Mouse (Mus musculus): Measurements from ENCODE around the gene Tsc22d1.

Tsc22d1 gene

DNA sequence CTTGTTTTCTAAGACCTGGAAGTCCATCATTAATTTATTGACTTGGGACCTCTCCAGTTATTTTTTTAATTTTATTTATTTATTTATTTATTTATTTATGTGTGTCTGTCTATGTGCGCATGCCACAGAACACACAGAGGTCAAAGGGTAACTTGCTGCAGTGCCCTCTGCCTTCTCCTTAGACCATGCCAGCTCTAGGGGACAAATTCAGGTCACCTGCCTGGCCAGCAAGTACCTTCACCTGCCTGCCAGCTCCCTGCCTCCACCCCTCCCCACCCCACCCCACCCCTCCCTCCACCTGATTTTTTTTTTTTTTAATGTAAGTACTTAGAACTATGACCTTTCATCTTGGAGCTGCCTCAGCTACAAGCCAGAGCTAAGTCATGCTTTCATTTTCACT lies 68.9 kb downstream of the Tsc22d1 start:
- no peak for DNase-seq (ENCODE audit: low spot score in 2 of 2)

DNA sequence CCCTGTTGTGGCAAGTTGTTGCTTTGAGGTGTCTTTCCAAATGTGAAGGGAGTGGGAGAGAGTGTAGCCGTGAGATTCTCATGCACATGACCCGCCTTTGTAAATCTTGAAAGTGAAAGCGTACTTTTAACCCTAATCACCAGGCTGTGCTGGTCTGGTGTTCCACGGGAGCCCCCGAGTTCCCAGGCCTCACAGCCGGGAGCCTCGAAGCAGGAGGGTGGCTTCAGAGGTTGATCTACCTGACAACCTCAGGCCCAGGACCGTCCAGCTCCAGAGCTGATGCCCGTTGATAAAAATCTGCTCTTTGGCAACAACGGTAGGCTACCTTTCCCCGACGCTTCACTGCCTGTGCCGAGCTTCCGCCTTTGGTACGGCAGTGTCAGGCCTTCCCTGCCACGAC lies 72.8 kb downstream of the Tsc22d1 start:
- DNase-seq (ENCODE audit: low spot score in 2 of 2) = no peak

DNA sequence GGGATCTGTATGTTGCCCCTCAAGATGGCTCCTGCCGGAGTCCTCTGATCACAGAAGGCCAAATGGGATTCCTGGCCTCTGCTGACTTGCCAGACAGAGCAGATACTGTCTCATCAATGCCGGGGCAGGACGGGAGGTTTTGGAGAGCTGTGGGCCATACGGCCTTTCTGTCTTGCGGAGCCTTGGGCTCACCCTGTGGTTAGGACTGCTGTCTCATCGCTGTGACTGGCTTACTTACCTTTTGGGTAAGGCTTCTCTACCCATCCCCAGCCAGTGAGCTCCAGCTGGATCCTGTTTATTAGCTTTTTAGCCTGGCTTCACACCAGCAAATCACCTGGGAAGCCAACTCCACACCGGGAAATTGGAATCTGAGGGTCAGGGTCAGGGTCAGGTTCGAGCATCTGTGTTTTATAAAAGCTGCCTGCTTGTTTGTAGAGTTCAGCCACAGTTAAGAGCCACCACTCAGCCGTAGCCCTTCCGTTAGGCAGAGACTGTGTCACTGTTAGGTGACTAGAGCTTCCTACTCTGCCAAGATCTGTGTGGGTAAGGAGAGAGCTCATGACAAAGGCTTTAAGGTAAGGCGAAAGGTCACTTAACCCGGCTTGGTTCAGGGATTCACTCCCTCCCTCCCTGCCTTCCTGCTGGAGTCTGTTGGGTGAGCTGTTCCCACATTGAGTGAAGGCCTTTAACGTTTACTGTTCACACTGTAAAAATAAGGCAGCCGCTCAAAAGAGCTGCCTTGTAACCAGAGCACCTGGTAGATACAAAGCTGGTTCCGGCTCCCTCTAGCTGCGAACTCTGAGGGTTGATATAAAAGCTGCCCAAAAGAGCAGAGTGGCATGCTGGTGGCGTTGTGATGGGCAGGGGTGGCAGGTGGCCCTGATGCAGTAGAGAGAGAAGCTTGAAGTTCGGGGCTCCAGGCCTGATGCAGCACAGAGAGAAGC lies 73.6 kb downstream of the Tsc22d1 start:
- DNase-seq (ENCODE audit: low spot score in 2 of 2) = no peak

DNA sequence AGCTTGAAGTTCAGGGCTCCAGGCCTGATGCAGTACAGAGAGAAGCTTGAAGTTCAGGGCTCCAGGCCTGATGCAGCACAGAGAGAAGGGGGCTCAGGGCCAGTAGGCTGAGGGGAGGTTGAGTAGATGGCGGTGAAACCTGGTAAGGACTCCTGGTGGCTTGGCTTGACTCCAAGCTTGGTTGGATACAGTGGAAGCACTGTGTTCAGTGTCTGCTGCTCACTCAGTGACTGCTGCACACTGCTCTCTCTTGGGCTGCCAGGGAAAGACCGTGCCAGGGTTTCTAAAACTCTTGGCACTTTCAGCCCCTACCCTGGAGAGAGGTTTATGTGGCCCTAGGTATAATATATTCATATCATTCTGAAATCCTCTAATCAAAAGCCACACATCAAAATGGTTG lies 74.4 kb downstream of the Tsc22d1 start:
- no peak for DNase-seq (ENCODE audit: low spot score in 2 of 2)

DNA sequence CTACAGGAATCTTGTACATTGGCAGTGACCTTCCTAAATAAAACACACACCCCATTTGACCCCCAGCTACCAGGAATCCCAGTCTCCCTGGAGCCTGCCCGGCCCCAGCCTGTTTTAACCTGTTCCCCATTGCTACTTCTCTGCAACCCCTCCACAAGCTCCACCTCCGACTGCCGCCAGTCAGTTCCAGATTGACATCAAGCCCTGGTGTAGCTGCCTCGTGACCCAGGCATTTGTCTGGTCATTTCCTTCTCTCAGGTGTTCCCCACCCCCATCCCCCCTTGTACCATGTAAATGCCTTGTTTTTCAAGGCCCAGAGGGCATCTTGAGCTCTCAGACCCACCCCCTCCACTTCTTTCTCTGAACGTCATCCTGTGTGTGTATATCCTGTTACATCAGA lies 80.3 kb downstream of the Tsc22d1 start:
- DNase-seq (ENCODE audit: low spot score in 2 of 2) = no peak

DNA sequence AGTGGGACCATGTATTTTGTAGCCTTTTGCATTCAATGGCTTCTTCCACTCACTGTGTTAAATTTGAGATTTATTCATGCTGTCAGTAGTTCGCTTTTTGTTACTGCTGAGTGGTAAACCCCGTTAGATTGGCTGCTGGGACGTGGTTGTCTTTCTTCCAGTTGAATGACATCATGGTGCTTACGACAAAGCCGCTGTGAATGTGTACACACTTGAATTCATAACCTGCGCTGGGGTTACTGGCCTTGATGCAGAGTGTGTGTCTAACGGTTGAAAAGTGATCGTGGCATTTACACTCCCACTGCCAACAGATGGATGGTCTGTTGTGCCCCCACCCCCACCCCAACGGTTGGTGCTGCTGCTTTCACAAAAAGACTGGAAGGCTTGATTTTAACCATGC lies 82.4 kb downstream of the Tsc22d1 start:
- no peak for DNase-seq (ENCODE audit: low spot score in 2 of 2)

DNA sequence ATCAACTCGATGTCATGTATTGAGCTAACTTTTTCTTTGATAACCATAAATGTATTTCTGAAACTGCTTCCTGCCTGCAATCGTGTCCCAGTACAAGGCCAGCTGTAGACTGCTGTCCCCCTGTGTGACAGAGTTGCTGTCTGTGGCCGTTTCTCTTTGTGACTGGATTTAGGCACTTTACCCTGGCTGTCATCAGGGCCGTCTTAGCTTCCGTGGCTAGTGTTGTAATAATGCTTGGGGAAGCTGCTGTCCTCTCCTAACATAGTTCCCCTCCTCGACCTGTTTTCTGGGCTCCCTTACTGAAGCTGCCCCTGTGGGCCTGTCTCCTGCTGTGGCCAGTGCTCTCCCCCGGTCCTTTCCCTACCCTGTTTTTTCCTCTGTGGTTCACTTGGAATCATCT lies 83.4 kb downstream of the Tsc22d1 start:
- no peak for DNase-seq (ENCODE audit: low spot score in 2 of 2)

DNA sequence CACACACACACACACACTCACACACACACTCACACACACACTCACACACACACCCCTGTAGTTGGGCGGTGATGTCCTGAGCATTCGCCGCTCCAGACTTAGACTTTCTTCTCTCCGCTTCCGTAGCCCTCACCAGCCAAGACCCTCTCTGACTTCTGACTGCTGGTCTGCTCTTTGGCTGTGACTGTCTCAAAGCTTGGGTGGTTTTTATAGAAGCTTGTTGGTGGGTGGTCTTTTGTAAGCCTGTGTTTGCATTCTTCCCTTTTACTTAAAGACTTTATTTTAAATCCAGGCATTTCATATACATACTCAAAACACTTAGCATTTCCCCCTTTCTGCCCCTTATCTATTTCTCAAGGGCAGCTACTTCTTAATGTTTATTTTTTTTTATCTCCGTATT lies 84.7 kb downstream of the Tsc22d1 start:
- DNase-seq (ENCODE audit: low spot score in 2 of 2) = no peak

DNA sequence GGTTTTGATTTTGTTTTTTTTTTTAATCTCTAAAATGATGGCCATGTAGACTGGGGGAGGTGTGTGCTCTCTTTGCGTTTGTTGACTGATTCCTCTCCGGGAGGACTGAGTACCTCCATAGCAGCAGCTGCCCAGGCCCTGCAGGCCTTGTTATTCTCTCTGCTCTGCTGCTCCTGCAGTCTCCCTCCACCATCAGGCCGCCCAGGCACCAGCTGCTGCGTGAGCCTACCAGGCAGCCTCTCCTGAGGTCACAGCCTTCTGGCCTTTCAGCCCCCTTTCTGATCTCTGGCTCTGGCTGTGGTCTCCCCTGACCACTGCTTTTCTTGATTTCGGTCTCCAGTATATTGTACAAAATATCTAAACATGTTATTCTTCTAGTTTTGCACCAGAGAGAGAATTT lies 85.3 kb downstream of the Tsc22d1 start:
- DNase-seq (ENCODE audit: low spot score in 2 of 2) = no peak

DNA sequence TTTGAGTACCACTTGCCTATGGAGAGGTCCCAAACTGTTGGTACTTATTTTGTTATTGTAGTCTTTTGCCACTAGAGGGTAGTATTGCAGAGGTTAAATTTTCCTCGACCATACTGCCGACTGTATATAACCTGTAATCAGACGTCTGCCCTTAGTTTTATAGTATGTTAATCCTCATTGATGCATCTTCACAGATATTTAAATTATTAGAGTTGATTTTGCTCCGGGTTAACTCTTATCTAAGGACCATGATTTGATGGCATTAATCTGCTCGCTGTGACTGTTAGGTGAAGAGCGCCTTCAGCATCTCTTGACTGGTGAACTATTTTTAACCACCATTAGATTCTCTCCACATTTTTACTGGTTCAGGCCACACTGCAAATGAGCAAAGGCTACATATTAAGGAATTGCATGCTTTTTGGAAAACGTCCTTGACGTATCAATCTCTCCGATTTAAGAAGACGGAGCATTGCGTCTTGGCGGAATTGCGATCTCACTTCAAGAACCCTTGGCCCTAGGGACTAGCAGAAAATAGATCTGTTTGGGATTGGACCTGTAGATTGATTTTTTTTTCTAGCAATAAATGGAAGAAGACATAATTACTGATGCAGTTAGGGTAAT lies 88.6 kb downstream of the Tsc22d1 start:
- peak in 1 of 2 experiments; percentile 41 for DNase-seq (ENCODE audit: low spot score in 2 of 2)

DNA sequence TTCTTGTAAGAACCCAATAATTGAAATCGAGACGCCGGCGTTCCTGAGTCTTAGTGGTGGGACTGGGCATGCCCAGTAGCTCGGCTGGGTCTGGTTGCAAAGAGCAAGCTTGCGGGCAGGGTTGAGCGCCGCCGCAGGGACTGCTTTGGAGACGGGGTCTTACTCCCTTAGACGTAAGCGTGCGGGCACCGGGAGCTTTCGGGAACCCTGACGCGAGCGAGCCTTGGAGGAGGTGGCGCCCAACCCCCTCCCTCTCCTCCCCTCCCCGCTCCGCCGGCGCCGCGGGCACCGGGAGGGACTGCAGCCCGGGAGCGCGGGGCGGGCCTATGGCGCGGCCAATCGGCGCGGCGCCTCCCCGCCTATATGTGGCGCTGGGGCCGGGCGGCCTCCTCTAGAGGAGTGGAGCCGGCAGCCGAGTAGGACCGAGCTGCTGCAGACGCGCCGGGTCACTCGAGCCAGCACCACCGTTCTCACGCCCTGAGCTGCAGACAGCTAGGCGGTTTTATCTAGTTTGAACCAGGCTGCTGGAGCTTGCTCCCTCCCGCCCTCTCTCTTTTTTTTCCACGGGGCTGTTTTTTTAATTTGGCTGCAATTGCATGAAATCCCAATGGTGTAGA lies 89.5 kb downstream of the Tsc22d1 start:
- DNase-seq (ENCODE audit: low spot score in 2 of 2) = peak; percentile 85 to 89

DNA sequence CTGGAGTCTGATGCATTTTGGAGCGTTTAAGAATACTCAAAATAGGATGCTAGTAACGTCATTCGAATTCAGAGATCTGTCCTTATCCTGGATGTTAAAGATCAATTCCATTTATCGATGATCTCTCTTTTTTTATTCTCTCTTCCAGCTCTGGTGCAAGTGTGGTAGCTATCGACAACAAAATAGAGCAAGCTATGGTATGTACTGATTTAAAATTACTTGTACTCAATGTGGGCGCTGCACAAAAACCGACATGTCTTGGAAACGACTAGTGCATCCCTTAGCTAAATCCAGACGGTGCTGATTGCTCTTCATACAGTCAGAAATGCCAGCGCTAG lies 90.3 kb downstream of the Tsc22d1 start:
- DNase-seq (ENCODE audit: low spot score in 2 of 2) = no peak

DNA sequence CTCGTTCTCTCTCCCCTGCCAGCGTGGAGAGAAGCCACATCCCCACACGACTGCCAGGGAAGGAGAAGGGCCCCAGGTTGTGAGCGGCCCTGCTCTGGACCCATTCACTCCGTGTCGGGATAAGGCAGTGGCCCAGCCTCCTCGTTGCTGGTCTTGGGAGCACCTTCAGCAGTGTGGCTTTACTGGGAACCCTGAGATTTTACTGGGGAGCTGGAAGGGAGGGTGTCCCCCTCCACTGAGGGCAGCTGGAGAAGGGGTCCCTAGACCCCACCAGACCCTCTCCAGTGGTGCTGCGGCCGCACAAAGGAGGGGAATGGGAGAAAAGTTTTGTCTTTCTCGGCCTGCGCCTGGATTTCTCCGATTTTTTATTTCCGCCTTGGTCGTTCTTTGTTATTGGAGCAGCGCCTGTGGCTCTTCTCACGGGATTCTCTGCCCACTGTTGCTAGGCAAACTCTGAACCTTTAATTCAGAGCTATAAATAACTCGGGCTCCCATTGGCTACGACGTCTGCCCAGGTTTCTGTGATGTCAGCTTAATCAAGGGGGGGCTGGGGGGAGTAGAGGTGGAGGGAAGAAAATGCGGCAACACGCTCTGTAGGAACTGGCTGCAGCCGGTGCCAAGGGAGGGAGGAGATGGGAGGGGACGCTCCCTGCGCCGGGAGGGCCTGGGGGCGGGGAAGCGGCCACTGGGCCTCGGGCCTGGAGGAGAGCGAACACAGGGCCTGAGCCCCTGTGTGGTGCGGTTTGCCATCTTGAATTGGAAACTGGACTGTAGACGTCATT lies 90.9 kb downstream of the Tsc22d1 start:
- peak; percentile 44 for DNase-seq (ENCODE audit: low spot score in 2 of 2)

DNA sequence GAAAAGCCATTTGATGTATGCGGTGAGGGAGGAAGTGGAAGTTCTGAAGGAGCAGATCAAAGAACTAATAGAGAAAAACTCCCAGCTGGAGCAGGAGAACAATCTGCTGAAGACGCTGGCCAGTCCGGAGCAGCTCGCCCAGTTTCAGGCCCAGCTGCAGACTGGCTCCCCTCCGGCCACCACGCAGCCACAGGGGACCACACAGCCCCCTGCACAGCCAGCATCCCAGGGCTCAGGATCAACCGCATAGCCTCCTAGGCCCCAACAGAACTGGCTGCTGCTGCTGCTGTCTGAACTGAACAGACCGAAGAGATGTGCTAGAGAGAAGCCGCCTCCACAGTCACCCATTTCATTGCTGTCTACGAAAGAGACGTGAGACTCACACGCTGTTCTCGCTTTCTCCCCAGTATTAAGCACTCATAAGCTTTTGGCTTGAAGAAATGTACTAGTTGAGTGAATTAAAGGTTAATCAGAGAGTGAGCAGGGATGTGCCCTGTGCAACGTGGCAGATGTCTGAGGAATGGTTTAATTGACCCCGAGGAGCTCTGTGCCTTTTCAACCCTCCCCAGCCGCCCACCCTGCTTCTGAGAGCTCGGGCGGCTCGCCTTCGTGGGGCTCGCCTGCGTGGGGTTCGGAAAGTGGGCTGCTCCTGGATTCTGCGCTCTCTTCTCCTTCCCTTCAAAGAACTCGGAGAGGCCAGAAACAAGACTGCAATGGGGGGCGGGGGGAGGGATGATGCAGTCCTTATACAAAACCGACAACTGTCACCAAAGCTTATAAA lies 91.9 kb downstream of the Tsc22d1 start:
- DNase-seq (ENCODE audit: low spot score in 2 of 2) = no peak

DNA sequence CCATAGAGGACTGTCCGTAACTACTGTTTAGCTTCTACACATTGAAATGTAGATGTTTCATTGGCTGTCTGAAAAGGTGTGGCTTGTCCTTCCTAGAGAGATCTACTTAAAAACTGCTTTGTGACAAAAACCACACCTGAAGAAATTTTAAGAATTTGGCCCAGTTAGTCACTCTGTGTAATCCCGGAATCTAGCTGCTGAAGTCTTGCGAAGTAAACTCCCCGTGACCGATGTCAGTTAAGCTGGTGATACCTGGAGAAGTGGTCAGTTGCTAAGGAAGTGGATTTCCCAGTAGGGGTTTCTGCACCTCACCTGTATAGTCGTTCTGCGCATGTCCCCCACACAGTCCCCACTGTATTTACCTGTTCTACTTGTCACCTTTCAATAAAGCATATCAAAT lies 92.6 kb downstream of the Tsc22d1 start:
- no peak for DNase-seq (ENCODE audit: low spot score in 2 of 2)

DNA sequence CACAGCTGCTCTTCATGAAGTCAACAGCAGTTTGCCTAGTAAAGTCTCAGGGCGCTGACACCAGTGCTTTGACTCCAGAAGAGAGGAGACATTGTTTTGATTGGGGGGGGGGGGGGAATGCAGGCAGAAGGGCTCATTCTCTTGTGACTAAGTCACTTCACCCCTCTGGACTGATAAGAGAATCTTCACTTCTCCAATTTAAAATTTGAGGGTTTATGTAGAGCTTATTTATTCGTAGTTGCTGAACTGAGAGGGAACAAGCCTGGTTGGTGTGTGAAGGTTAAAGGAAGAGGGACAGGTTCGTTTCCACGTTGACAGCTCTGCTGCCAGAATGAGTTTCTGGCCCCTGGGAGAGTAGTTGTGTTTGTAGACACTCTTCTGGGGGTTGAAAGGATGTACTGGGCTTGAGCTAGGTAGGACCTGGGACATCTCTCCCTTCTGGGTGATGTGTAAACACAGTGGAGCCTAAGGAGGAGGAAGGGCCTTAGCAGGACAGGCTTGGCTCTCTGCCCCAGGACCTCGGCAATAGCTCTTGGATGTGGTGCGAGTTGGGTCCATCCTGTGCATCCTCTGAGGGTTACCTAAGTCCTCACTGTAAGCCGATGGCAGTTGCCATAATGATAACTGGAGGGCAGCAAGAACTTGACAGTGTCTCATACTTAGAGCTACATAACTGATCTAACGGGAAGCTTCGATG lies 93.2 kb downstream of the Tsc22d1 start:
- no peak for DNase-seq (ENCODE audit: low spot score in 2 of 2)

DNA sequence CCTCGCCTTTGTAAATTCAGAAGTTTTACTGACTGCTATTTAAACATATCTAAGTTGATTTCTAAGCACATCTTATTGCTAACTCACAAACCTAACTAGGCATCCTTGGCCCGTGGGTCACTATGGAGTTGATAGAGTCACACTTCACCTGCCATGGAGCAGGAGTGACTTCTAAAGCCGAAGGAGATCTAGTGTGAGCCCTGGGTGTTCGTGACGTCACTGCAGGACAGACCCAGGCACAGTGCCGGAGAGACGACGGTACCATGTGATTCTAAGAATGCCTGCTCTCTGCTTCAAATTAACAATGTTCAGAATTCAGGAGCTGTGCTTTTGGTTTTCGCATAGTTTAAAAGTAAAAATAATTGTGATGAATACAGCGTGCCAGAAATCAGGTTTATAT lies 93.9 kb downstream of the Tsc22d1 start:
- no peak for DNase-seq (ENCODE audit: low spot score in 2 of 2)

DNA sequence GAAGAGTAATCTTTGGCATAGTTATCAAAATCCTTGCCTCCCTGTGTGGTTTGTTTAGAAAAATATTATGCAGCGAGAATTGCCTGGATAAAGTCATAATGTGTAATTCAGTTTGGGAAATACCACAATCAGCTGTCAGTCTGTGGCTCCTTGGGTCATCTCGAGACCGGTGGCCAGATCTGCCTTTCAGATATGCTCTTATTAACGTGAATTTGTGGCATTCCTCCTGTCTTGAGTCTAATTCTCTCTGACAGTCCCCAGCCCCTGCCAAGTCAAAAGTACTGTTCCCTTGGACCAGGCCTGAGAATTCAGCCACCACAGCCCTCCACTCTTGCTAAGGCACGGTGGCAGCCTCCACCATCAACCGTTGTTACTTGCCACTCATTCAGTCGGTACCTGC lies 97.2 kb downstream of the Tsc22d1 start:
- no peak for DNase-seq (ENCODE audit: low spot score in 2 of 2)

DNA sequence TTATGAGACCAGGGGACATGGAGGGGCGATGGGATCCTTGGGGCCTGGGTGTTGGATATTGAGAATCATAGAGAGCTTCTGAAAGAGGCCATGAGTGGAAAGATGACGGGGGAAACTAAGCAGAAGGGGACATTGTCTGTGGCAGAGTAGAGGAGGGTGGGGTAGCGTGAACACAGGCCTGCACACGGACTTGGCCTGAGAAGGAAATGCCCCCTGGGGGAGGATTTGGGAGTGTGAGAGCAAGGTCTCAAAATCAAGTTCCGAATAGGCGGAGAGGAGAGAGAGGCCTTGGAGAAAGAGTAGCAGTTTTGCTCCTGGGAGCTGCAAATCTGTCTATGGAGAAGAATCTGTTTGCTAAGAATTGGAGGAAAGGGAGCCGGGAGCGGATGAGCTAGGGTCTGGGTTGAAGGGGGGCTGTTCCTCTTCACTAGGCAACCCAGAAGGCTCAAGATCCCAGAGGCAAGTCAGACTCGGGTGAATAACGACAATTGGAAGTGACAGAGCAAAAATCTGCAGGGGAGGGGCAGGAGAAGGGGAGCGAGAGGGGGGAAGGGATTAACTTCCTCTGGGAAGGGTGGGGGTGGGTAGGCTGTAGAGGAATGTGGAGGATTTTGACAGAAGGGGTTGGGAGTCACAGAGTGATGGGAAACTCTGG lies 98.8 kb downstream of the Tsc22d1 start:
- no peak for DNase-seq (ENCODE audit: low spot score in 2 of 2)

DNA sequence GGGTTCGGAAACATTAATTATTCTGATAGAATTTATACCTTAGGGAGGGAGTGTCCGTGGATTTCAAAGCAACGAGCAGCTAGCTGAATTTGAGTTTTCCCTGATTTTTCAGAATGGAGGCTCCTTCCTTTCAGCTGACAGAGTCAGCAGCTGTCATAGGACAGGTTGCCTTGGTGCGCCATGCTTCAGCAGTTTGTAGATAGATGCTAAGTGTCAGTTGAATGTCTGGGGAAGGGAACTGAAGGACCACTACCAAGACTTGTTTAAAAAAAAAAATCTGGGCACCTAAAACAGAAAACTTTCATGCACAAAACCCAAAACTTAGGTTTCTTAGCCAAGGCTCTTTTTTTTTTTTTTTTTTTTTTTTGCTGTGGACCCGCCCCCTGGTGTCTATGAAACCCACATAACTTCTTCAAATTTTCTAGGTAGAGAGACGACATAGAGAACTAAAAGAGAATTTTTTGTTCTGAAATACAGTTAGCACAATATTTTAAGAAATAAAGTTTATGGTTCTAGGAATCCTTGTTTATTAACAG lies 99.4 kb downstream of the Tsc22d1 start:
- DNase-seq (ENCODE audit: low spot score in 2 of 2) = no peak

All from thymus, postnatal 10 days (tissue).